Mouse (Mus musculus): Measurements from ENCODE around the gene Cd55. TPM values are rescaled to one million over a fixed set of nuclear protein-coding genes. Genes with fewer than 3 reads are reported as not detected.

The Cd55 gene
- 14.5 TPM for polyA plus RNA-seq (2014; fragmentation: Illumina TruSeq; extraction: RNeasy Lipid Tissue Mini Kit (QIAGEN cat#74804); ENCODE audit: low read depth, low replicate concordance)

GRCm38 (mm10) chr1:130462084-130462861, at the start of gene Cd55:
TSS of gene Cd55 (minus strand) at chr1:130462744.

GRCm38 (mm10) chr1:130422664-130423111, 39.9 kb downstream of the Cd55 start, which contains the start of gene Cd55b:
TSS of gene Cd55b (minus strand) at chr1:130423009.

Other genes starting within 250 kb of the Cd55 start
- gene Cd55b, start 39.7 kb downstream of the Cd55 start, polyA plus RNA-seq (2014; fragmentation: Illumina TruSeq; extraction: RNeasy Lipid Tissue Mini Kit (QIAGEN cat#74804); ENCODE audit: low read depth, low replicate concordance), result not detected
- gene Zp3r, start 166.9 kb upstream of the Cd55 start, polyA plus RNA-seq (2014; fragmentation: Illumina TruSeq; extraction: RNeasy Lipid Tissue Mini Kit (QIAGEN cat#74804); ENCODE audit: low read depth, low replicate concordance), result not detected
- gene C4bp, start 198.9 kb upstream of the Cd55 start, polyA plus RNA-seq (2014; fragmentation: Illumina TruSeq; extraction: RNeasy Lipid Tissue Mini Kit (QIAGEN cat#74804); ENCODE audit: low read depth, low replicate concordance), result 0.29 TPM